Mouse (Mus musculus): ENCODE data around the gene Inpp5k. TPM values are rescaled to one million over a fixed set of nuclear protein-coding genes. Genes with fewer than 3 reads are reported as not detected.

The Inpp5k gene
- total and polyA plus RNA-seq, 3 experiments = 31.2 to 41.9 (median 35.6) TPM

GRCm38 (mm10) chr11:75669853-75670200 lies 39.0 kb downstream of the Inpp5k start:
- Histone ChIP-seq H3K9me3 (replicated peaks; ENCODE audit: low read length) (no peaks in the 10 kb centered on the region), H3K36me3 (replicated peaks in 1 of 2; ENCODE audit: control insufficient read depth in 1 of 2, insufficient read depth in 1 of 2, low read length in 1 of 2) (peaks cover 82 to 92% of the 10 kb centered on the region in 2 experiments), H3K4me1 (ENCODE audit: control insufficient read depth in 1 of 2, insufficient read depth in 2 of 2) (peaks cover 5% of the 10 kb centered on the region in 2 experiments; a peak in 2 of 4 replicates), H3K9ac (ENCODE audit: insufficient read depth, low read depth) (no peak overlapping the region), H3K27me3 (replicated peaks) (no peaks in the 10 kb centered on the region), H3K79me2 (replicated peaks; ENCODE audit: control insufficient read depth, extremely low read depth, insufficient read depth, poor library complexity, severe bottlenecking) (no peaks in the 10 kb centered on the region), H3K4me2 (ENCODE audit: insufficient read depth, low read depth, poor library complexity, severe bottlenecking) (no peak overlapping the region), H3K27ac (ENCODE audit: insufficient read depth, low read depth) (no peak overlapping the region), H3K4me3 (replicated peaks in 1 of 3; ENCODE audit: low read depth in 2 of 3, low read length in 2 of 3, poor library complexity in 1 of 3) (no peak overlapping the region)
- in situ Hi-C loops (cut with MboI; ENCODE audit: low pct_ligation_motif_present, low pct_unique_long_range_greater_than_20kb, low sequenced_read_pairs) (no loop called here), dilution Hi-C loops (cut with MboI; ENCODE audit: extremely low pct_ligation_motif_present, extremely low pct_unique_long_range_greater_than_20kb, low sequenced_read_pairs) (no loop called here)
- DNase-seq (ENCODE audit: extremely low read depth) = no peak
- TF ChIP-seq MAFK (IDR thresholded peaks at IDR 0.05; ENCODE audit: insufficient replicate concordance, low read length) = no peak
- TF ChIP-seq ZMIZ1 (IDR thresholded peaks at IDR 0.05; ENCODE audit: low read depth, low read length) = no peak
- TF ChIP-seq UBTF (IDR thresholded peaks at IDR 0.05; ENCODE audit: low read depth, low read length) = no peak
- TF ChIP-seq ELF1 (IDR thresholded peaks at IDR 0.05; ENCODE audit: low read depth, low read length) = no peak
- TF ChIP-seq USF1 (IDR thresholded peaks at IDR 0.05; ENCODE audit: low read depth, low read length) = no peak
- TF ChIP-seq JUND (conservative IDR thresholded peaks at IDR 0.05; ENCODE audit: low read depth, low read length) = no peak
- no peak for TF ChIP-seq EP300 (IDR thresholded peaks at IDR 0.05; ENCODE audit: low read length)

GRCm38 (mm10) chr11:75671426-75672180 lies 40.8 kb downstream of the Inpp5k start:
- dilution Hi-C loops (cut with MboI; ENCODE audit: extremely low pct_ligation_motif_present, extremely low pct_unique_long_range_greater_than_20kb, low sequenced_read_pairs) (no loop called here), in situ Hi-C loops (cut with MboI; ENCODE audit: low pct_ligation_motif_present, low pct_unique_long_range_greater_than_20kb, low sequenced_read_pairs) (no loop called here)
- H3K4me2 ChIP-seq (ENCODE audit: insufficient read depth, low read depth, poor library complexity, severe bottlenecking) = no peak overlapping the region
- no peaks in the 10 kb centered on the region for H3K79me2 ChIP-seq (replicated peaks; ENCODE audit: control insufficient read depth, extremely low read depth, insufficient read depth, poor library complexity, severe bottlenecking)
- no peak overlapping the region for H3K27ac ChIP-seq (ENCODE audit: insufficient read depth, low read depth)
- H3K9me3 ChIP-seq (replicated peaks; ENCODE audit: low read length) = no peaks in the 10 kb centered on the region
- DNase-seq (ENCODE audit: extremely low read depth) = peak; percentile 35
- no peak for TF ChIP-seq SIN3A (IDR thresholded peaks at IDR 0.05; ENCODE audit: low read length)
- 0 out of 2 replicates have a peak, but pooled peaks have one; percentile 8 for TF ChIP-seq BHLHE40 (IDR thresholded peaks at IDR 0.05; ENCODE audit: low read depth, low read length)
- TF ChIP-seq USF1 (IDR thresholded peaks at IDR 0.05; ENCODE audit: low read depth, low read length) = peak; percentile 11; the same call in 1 of the 2 replicates
- peaks cover 66 to 77% of the 10 kb centered on the region in 2 experiments for H3K36me3 ChIP-seq (replicated peaks in 1 of 2; ENCODE audit: control insufficient read depth in 1 of 2, insufficient read depth in 1 of 2, low read length in 1 of 2)
- no peak overlapping the region for H3K9ac ChIP-seq (ENCODE audit: insufficient read depth, low read depth)
- H3K4me1 ChIP-seq (ENCODE audit: control insufficient read depth in 1 of 2, insufficient read depth in 2 of 2) = peaks cover 5% of the 10 kb centered on the region in 2 experiments; a peak in 2 of 4 replicates
- no peaks in the 10 kb centered on the region for H3K27me3 ChIP-seq (replicated peaks)
- no peak overlapping the region for H3K4me3 ChIP-seq (replicated peaks in 1 of 3; ENCODE audit: low read depth in 2 of 3, low read length in 2 of 3, poor library complexity in 1 of 3)

- no peak for TF ChIP-seq RAD21 (IDR thresholded peaks at IDR 0.05; ENCODE audit: low read depth, low read length)
- TF ChIP-seq E2F4 (IDR thresholded peaks at IDR 0.05; ENCODE audit: insufficient replicate concordance, low read depth, low read length) = no peak
- TF ChIP-seq UBTF (IDR thresholded peaks at IDR 0.05; ENCODE audit: low read depth, low read length) = no peak
- TF ChIP-seq PAX5 (IDR thresholded peaks at IDR 0.05; ENCODE audit: low read length) = no peak
- TF ChIP-seq ELF1 (IDR thresholded peaks at IDR 0.05; ENCODE audit: low read depth, low read length) = no peak
- TF ChIP-seq CHD1 (IDR thresholded peaks at IDR 0.05; ENCODE audit: low read depth, low read length) = no peak
- TF ChIP-seq NELFE (IDR thresholded peaks at IDR 0.05; ENCODE audit: low read depth, low read length) = no peak
- Histone ChIP-seq H3K4me2 (ENCODE audit: insufficient read depth, low read depth, poor library complexity, severe bottlenecking) (no peak overlapping the region), H3K4me3 (replicated peaks in 1 of 3; ENCODE audit: low read depth in 2 of 3, low read length in 2 of 3, poor library complexity in 1 of 3) (no peak overlapping the region), H3K9me3 (replicated peaks; ENCODE audit: low read length) (no peaks in the 10 kb centered on the region), H3K27ac (ENCODE audit: insufficient read depth, low read depth) (no peak overlapping the region), H3K9ac (ENCODE audit: insufficient read depth, low read depth) (no peak overlapping the region), H3K27me3 (replicated peaks) (no peaks in the 10 kb centered on the region), H3K36me3 (replicated peaks in 1 of 2; ENCODE audit: control insufficient read depth in 1 of 2, insufficient read depth in 1 of 2, low read length in 1 of 2) (peaks cover 50 to 60% of the 10 kb centered on the region in 2 experiments), H3K79me2 (replicated peaks; ENCODE audit: control insufficient read depth, extremely low read depth, insufficient read depth, poor library complexity, severe bottlenecking) (no peaks in the 10 kb centered on the region), H3K4me1 (ENCODE audit: control insufficient read depth in 1 of 2, insufficient read depth in 2 of 2) (peaks cover 8 to 16% of the 10 kb centered on the region in 2 experiments)
- dilution Hi-C loops (cut with MboI; ENCODE audit: extremely low pct_ligation_motif_present, extremely low pct_unique_long_range_greater_than_20kb, low sequenced_read_pairs) (no loop called here), in situ Hi-C loops (cut with MboI; ENCODE audit: low pct_ligation_motif_present, low pct_unique_long_range_greater_than_20kb, low sequenced_read_pairs) (no loop called here)
- no peak for DNase-seq (ENCODE audit: extremely low read depth)
Measured at GRCm38 (mm10) chr11:75673411-75673810, 42.6 kb downstream of the Inpp5k start.

All from CH12.LX (cell line).